Mouse (Mus musculus): Measurements from ENCODE around the gene Myt1. TPM values are rescaled to one million over a fixed set of nuclear protein-coding genes. Genes with fewer than 3 reads are reported as not detected.

Myt1 gene
- 1 to 10 TPM; 2.7 to 3.7 TPM for total RNA-seq (2021)
- long read RNA-seq, experiment 1, partial matches to known transcripts = 0 of 1 reads
- long read RNA-seq, experiment 1, other reads (novel, unspliced or antisense) = 1 of 1 reads
- long read RNA-seq, experiment 2 = 0 reads

DNA sequence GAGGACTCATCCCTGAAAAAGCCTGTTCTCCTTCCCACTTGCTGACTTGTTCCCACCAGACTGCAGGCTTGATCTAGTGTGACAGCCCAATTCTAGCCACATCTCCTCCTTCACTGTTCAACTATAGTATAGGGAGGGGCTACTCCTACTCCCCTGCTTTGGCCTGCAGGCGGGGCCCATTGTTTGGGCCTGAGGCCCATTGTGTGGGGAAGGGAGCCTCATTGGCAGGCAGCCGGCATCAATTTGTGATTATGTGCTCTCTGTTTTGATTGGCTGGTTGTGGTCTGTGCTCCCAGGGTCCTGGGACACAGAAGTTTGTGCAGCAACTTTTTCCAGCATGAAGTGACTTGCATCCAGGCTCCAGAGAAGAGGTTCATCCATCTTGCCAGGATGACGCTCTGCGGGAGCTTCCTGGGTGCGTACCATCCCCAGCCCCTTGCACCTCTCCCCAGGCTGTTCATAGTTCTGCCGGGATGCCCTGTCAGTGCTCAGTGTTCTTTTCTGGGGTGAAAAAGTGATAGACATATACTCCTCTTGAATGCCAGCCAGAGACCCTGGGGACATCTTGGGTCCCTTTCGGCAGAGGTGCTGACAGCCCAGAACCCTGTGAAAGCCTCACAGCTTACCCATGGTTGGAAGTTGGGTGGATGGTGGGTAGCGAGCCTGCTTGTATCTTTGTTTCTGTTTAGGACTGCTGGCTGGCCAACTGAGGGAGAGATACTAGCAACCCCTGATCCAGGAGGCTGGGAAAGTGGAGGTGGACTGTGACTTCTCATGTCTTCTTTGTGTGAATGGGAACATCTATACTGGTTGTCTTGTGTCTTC, at the start of gene Myt1:
Myt1 (plus strand) TSS at position 327 of the 825 bp plus-strand sequence.
- no peak for DNase-seq

DNA sequence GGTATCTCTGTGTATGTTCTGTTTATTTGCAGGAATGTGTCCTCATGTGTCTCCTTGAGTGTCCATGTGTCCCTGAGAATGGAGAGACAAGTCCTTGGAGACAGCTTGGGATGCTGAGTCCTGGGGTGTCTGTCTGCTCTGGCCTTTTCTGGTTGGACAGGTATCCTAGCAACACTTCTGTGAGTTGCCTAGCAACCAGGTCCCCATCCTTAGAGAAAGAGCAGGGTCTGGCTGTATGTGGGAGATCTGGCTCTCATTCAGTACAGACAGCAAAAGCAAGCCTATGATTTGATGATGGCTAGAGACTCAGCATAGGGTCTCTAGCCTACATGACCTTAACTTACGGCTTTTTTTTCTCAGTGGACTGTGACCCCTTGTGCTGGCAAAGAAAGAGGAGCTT, 49.4 kb upstream of the Myt1 start:
- DNase-seq = no peak

- peak in 1 of 2 experiments; percentile 29 for DNase-seq
Observed at GRCm38 (mm10) chr2:181714903-181715326, 48.2 kb upstream of the Myt1 start, which contains the start of gene Oprl1. Gene Oprl1 (plus strand): TSS chr2:181715016.

DNA sequence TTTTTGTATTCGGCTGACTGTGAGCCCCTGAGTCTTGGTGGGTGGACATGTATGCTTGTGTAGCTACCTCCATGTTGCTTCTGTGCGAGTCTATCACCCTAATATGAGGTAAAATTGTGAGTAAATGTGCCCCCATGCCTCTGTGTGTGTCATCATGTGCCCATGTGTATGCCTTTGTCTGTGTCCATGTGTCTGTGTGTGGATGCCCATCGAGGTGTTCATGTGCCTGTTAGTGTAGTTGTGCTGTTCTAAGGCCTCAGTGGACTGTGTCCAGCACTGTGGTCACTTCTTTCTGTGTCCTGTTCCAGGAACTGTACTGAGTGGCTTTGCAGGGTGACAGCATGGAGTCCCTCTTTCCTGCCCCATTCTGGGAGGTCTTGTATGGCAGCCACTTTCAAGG, 47.8 kb upstream of the Myt1 start:
- DNase-seq = no peak

- no peak for DNase-seq
Observed at GRCm38 (mm10) chr2:181716991-181717390, 46.1 kb upstream of the Myt1 start.

DNA sequence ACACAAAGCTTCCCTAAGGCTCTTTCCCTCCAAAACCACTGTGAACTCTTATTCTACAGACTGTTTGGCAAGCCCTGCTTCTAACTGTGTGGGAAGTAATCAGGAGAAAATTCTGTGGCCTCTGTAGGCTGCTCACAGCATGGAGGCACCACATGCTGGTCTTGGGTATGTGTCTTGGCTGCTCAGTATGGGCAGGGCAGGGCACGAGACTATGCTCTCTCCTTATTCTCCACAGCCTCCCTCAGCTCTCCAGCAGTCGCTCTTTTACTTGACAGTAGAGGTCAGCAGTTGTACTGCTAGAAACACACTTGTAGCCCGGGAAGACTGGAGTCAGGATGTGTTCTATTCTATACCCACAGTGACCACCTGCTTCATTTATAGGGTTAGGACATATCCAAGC, 43.1 kb upstream of the Myt1 start:
- DNase-seq = no peak

DNA sequence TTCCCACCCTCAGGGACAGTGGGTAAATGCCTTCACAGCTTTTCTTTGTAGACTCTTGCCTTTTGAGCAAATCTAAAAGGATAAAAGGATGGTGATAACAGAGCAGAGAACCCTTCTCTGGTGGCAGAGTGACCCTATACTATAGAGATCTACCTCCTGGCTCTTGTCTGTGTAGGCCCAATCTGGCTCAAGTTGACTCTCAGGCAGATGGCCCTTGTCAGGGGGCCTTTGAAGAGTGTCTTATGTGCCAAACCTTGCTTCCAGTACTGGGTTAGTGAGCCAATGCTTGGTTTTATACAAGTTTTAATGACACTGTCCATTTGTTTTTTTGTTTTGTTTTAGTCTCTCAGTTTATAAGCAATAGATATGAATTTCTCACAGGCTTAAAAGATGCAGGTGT, 41.9 kb upstream of the Myt1 start:
- no peak for DNase-seq

DNA sequence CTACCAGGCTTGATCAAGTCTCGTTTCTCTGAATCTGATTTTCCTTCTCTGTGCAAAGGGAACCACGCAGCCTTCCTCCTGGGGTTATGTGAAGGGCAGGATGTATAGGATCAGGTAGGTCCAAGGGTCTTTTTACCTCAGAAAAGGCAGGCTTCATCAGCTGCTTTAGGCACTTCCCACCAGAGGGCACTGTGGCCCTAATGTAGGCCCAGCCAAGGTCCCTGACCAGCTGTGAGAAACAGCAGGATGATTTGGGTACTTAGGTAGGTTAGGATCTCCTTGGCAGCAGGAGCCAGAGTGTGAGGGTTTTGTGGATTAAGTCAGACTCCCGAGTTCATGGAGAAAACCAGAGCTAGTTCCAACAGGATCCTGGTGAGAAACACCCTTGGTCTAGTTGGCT, 40.9 kb upstream of the Myt1 start:
- peak; percentile 25 to 42 for DNase-seq

DNA sequence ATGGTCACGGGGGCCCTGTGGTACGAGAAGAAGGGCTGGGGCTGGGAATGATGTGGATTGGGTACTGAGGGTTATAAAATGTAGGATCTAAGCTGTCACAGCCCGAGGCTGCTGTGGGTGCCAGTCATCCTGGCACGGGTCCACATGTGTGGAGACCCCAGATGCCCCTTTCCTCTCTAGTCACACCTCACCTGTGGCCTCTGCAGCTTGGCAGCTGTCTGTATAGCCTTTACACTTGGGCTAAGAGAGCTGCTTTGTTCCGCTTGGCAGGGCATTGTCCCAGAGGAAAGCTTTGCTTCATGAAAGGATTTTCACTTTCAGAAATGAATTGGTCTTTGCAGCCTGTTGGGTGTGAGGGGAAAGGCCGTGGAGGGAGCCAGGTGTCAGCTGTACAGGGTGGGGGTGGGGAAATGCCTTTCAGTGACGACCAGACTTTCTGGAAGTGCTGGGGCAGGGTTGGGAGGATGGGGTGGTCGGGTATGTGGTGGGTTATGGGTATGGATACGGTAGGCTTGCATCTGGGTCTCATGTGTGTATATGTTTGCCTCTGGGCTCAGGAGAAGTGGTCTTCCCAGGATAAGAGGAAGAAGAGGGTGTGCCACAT, 35.4 kb upstream of the Myt1 start:
- peak in 1 of 2 experiments; percentile 5 for DNase-seq

DNA sequence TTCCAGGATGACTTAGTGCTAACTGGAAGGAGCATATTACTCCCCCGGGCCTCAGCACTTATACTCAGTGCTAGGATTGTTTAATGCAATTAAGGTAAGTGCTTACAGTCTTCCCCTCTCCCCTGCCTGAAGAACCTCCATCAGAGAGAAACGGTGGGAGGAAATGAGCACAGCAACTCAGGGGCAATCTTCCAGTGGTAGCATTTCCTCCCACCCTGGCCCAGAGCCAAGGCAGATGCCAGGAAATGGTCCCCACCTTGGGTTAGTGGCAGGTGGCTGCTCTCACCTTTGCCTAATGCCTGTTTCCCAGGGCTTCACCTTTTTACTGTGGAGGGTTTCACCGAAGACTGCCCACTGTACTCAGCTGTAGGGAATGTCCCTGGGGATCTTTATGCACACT, 33.1 kb upstream of the Myt1 start:
- no peak for DNase-seq

- no peak for DNase-seq
Observed at GRCm38 (mm10) chr2:181752626-181753025, 10.5 kb upstream of the Myt1 start.

GRCm38 (mm10) chr2:181758147-181758725, 4.9 kb upstream of the Myt1 start:
- DNase-seq = no peak

GRCm38 (mm10) chr2:181759041-181759440, 4.1 kb upstream of the Myt1 start:
- DNase-seq = no peak

DNA sequence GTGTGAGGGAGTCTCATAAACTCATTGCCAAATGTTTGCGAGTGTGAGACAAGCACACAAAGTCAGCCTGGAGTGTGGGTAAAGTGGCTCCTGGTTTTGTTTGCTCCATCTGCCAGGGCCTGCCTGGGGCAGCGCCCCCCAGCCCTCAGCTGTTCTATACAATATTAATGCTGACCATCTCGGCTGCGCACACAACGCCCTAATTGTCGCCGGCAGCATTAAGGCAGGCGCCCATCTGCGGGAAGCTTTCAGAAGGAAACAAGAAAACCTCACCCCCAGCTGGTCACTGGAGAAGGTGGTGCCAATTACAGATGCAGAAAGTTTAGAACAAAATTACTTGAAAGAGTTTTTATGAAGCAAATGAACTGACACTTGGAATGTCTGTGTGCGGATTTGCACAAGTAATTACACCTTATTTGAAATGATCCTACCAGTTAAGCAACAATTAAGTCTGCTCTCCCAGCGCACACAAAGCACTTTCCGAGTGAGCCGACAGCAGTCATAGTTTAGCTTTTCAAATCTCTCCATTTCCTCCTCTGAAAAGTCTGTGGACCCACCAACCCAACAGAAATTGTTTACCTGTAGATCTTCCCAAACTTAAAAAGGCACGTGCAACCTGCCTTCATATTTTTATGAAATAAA, 875 bp downstream of the Myt1 start:
- no peak for DNase-seq

GRCm38 (mm10) chr2:181764600-181764999, 1.5 kb downstream of the Myt1 start:
- peak; percentile 43 to 64 for DNase-seq

DNA sequence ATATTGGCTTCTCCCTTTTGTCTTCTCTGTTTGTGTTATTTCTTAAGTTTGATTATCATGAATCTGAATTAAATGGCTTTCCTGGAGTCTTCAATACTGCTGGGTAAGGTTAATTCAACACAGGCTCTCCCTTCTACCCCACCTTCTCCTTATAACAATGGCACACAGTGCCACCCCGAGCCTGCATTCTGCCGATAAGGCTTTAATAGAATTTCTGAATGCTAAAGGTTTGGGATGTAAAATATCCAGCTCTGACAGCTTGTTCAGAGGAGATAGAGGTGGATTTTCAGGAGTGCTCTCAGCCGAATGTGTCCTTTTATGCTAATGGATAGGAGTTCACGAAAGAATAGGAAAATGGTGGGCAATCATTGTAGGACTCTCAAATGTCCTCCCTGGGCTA, 2.1 kb downstream of the Myt1 start:
- DNase-seq = no peak

DNA sequence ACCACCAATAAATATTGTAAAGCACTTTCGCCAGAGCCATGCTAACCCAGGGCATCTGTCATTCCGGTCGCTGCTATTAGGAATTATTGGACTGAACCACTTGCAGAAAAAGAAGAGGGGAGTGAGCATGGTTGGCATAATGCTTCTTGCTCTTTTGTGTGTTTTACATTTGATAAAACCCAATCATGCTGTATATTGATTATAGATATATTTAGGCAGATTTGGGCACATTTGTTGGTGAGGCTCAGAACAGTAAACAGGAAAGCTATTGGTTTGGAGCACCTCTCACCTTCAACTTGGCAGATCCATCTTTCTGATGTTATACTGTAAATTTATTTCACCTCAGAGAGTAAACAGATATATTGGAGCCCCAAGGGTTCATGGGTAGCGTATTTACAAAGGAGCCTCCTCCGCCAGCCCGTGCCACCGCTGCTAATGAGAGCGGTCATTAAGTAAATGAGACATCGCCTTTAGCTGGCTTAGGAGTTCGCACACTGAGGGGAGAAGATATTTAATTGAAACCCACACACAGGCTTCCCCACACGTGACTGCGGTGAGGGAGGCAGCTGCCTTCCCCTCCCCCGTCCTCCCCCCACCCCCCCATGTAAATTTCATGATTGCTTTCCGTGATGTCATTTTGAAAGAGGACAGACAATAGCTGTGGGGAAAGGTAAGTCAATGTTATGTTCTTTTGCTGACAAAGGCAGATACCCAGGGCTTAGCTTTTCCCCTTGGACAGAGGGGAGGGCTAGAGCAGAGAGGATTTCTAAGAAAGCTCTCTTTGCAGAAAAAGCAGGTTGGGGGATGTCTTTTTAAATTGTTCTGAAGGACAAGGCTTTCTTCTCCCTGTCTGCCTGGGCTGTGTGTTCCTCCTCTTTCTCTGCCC, 3.8 kb downstream of the Myt1 start:
- no peak for DNase-seq

- DNase-seq = no peak
Observed at GRCm38 (mm10) chr2:181768451-181768850, 5.3 kb downstream of the Myt1 start.

GRCm38 (mm10) chr2:181769397-181769796, 6.3 kb downstream of the Myt1 start:
- no peak for DNase-seq

- DNase-seq = no peak
Observed at GRCm38 (mm10) chr2:181773203-181773602, 10.1 kb downstream of the Myt1 start.

GRCm38 (mm10) chr2:181775786-181776185, 12.7 kb downstream of the Myt1 start:
- no peak for DNase-seq

Measured in adrenal gland, postnatal 36 days (tissue).